Mouse (Mus musculus) limb, embryonic 10.5 days (tissue): ENCODE results near the gene Pih1d2. TPM values are rescaled to one million over a fixed set of nuclear protein-coding genes. Genes with fewer than 3 reads are reported as not detected.
A peak's percentile ranks its signal among the peaks of the same experiment; 100 is the strongest.

Experiments
- DNase-seq: peaks from one replicate; pipeline ENCODE4 v3.0.0-alpha.2; 2017; ENCODE audit warnings: low spot score
- H3K27ac ChIP-seq: fragments of 300-500 bp; sonication (generic); 2 replicates; pipeline ENCODE4 v1.5.1; 2016; ENCODE audit warnings: mild to moderate bottlenecking
- H3K27me3 ChIP-seq: fragments of 300-500 bp; sonication (generic); 2 replicates; pipeline ENCODE4 v1.6.1; 2016; ENCODE audit warnings: low read depth, mild to moderate bottlenecking; ENCODE audit not compliant: poor library complexity, severe bottlenecking
- H3K36me3 ChIP-seq: fragments of 300-500 bp; sonication (generic); 2 replicates; pipeline ENCODE4 v1.6.1; 2016; ENCODE audit warnings: mild to moderate bottlenecking, moderate library complexity
- H3K4me1 ChIP-seq: fragments of 300-500 bp; sonication (generic); 2 replicates; pipeline ENCODE4 v1.6.1; 2016
- H3K4me3 ChIP-seq: fragments of 300-500 bp; sonication (generic); 2 replicates; pipeline ENCODE4 v1.5.1; 2016; ENCODE audit warnings: mild to moderate bottlenecking, moderate library complexity
- H3K9me3 ChIP-seq: fragments of 300-500 bp; sonication (generic); replicated peaks from 2 replicates; pipeline ENCODE4 v1.6.1; 2016; ENCODE audit warnings: mild to moderate bottlenecking
- WGBS: fragments of 180-500 bp; shearing (Covaris S2); methylation state at CpG from one replicate; pipeline ENCODE4 v1.1.7; 2016; 5-methylcytosine and 5-hydroxymethylcytosine counted together
- polyA plus RNA-seq: library from polyadenylated mRNA; unstranded; fragments of >200 nt; fragmentation: Nextera tagmentation; extraction: Ambion mirVana; gene quantifications from 2 replicates; pipeline ENCODE4 v1.2.1, GENCODE M21; 2016

The Pih1d2 gene
- 5.1 and 5.4 TPM in 2 replicates for polyA plus RNA-seq

GRCm38 (mm10) chr9:50616766-50617603, at the start of gene Pih1d2, which contains the start of gene Nkapd1:
Gene Pih1d2 (plus strand): TSS chr9:50617321.
Gene Nkapd1 (minus strand): TSS chr9:50617464.
- Histone ChIP-seq H3K4me3 (peak within 1 kb of the TSS; percentile 89), H3K27ac (peak within 1 kb of the TSS; percentile 93), H3K36me3 (peaks cover 33% of the 10 kb centered on the region), H3K4me1 (peaks cover 8% of the 10 kb centered on the region), H3K27me3 (no peaks in the 10 kb centered on the region), H3K9me3 (no peaks in the 10 kb centered on the region)
- DNase-seq = peak; percentile 90
- under 1% methylated on average over 81 of the region's 81 CpGs for WGBS

- Histone ChIP-seq H3K4me1 (no peaks in the 10 kb centered on the region), H3K4me3 (no peak overlapping the region), H3K27me3 (no peaks in the 10 kb centered on the region), H3K27ac (no peak overlapping the region), H3K9me3 (no peaks in the 10 kb centered on the region), H3K36me3 (no peaks in the 10 kb centered on the region)
- DNase-seq = no peak
- WGBS = 92% methylated on average over 4 of the region's 4 CpGs
These were observed 49.7 kb upstream of the Pih1d2 start for GRCm38 (mm10) chr9:50567372-50567771.

GRCm38 (mm10) chr9:50567881-50568280, 49.2 kb upstream of the Pih1d2 start:
- Histone ChIP-seq H3K9me3 (no peaks in the 10 kb centered on the region), H3K4me3 (no peak overlapping the region), H3K4me1 (no peaks in the 10 kb centered on the region), H3K27me3 (no peaks in the 10 kb centered on the region), H3K36me3 (no peaks in the 10 kb centered on the region), H3K27ac (no peak overlapping the region)
- DNase-seq = no peak
- WGBS = 87% methylated on average over 2 of the region's 2 CpGs

- 81% methylated on average over 10 of the region's 10 CpGs for WGBS
These were observed 47.3 kb upstream of the Pih1d2 start for GRCm38 (mm10) chr9:50569599-50570525.

GRCm38 (mm10) chr9:50580370-50580769, 36.8 kb upstream of the Pih1d2 start:
- Histone ChIP-seq H3K36me3 (no peaks in the 10 kb centered on the region), H3K9me3 (no peaks in the 10 kb centered on the region), H3K4me3 (no peak overlapping the region), H3K27ac (no peak overlapping the region), H3K27me3 (no peaks in the 10 kb centered on the region), H3K4me1 (no peaks in the 10 kb centered on the region)
- WGBS = 31% methylated on average over 4 of the region's 4 CpGs
- peak; percentile 16 for DNase-seq

More at GRCm38 (mm10) chr9:50569599-50570525, 47.3 kb upstream of the Pih1d2 start:
- Histone ChIP-seq H3K4me3 (no peak overlapping the region), H3K4me1 (peaks cover 10% of the 10 kb centered on the region; the same call in 1 of the 2 replicates), H3K36me3 (no peaks in the 10 kb centered on the region), H3K27me3 (no peaks in the 10 kb centered on the region), H3K9me3 (no peaks in the 10 kb centered on the region), H3K27ac (no peak overlapping the region)
- DNase-seq = no peak

GRCm38 (mm10) chr9:50585145-50585818, 31.8 kb upstream of the Pih1d2 start:
- no peaks in the 10 kb centered on the region for H3K4me1 ChIP-seq
- no peaks in the 10 kb centered on the region for H3K36me3 ChIP-seq
- no peaks in the 10 kb centered on the region for H3K27me3 ChIP-seq
- no peak overlapping the region for H3K4me3 ChIP-seq
- WGBS = 82% methylated on average over 6 of the region's 6 CpGs
- H3K27ac ChIP-seq = no peak overlapping the region
- no peaks in the 10 kb centered on the region for H3K9me3 ChIP-seq
- no peak for DNase-seq

- Histone ChIP-seq H3K27me3 (no peaks in the 10 kb centered on the region), H3K36me3 (no peaks in the 10 kb centered on the region), H3K4me1 (no peaks in the 10 kb centered on the region), H3K4me3 (no peak overlapping the region), H3K27ac (no peak overlapping the region), H3K9me3 (no peaks in the 10 kb centered on the region)
- DNase-seq = no peak
- WGBS = 83% methylated on average over 4 of the region's 4 CpGs
These were observed 30.2 kb upstream of the Pih1d2 start for GRCm38 (mm10) chr9:50586955-50587354.

- Histone ChIP-seq H3K36me3 (peaks cover 14% of the 10 kb centered on the region), H3K4me1 (no peaks in the 10 kb centered on the region), H3K27me3 (no peaks in the 10 kb centered on the region), H3K4me3 (no peak overlapping the region), H3K9me3 (no peaks in the 10 kb centered on the region), H3K27ac (no peak overlapping the region)
- no peak for DNase-seq
- 82% methylated on average over 10 of the region's 10 CpGs for WGBS
These were observed 26.1 kb upstream of the Pih1d2 start for GRCm38 (mm10) chr9:50590856-50591518.

GRCm38 (mm10) chr9:50592955-50593354, 24.2 kb upstream of the Pih1d2 start:
- H3K36me3 ChIP-seq = peaks cover 32% of the 10 kb centered on the region
- H3K9me3 ChIP-seq = no peaks in the 10 kb centered on the region
- H3K4me1 ChIP-seq = no peaks in the 10 kb centered on the region
- H3K4me3 ChIP-seq = no peak overlapping the region
- no peaks in the 10 kb centered on the region for H3K27me3 ChIP-seq
- no peak overlapping the region for H3K27ac ChIP-seq
- no peak for DNase-seq
- WGBS = 89% methylated on average over 9 of the region's 9 CpGs

- Histone ChIP-seq H3K27me3 (no peaks in the 10 kb centered on the region), H3K9me3 (no peaks in the 10 kb centered on the region), H3K4me1 (no peaks in the 10 kb centered on the region), H3K27ac (no peak overlapping the region), H3K4me3 (no peak overlapping the region), H3K36me3 (peaks cover 38% of the 10 kb centered on the region)
- DNase-seq = peak; percentile 42
- WGBS = 62% methylated on average over 3 of the region's 3 CpGs
These were observed 23.6 kb upstream of the Pih1d2 start for GRCm38 (mm10) chr9:50593544-50593943.

GRCm38 (mm10) chr9:50594794-50595417, 22.2 kb upstream of the Pih1d2 start:
- H3K4me1 ChIP-seq = no peaks in the 10 kb centered on the region
- no peak overlapping the region for H3K27ac ChIP-seq
- no peak for DNase-seq
- no peaks in the 10 kb centered on the region for H3K27me3 ChIP-seq
- WGBS = 83% methylated on average over 12 of the region's 12 CpGs
- no peaks in the 10 kb centered on the region for H3K9me3 ChIP-seq
- H3K36me3 ChIP-seq = peaks cover 52% of the 10 kb centered on the region
- no peak overlapping the region for H3K4me3 ChIP-seq

GRCm38 (mm10) chr9:50596973-50597372, 20.1 kb upstream of the Pih1d2 start:
- Histone ChIP-seq H3K36me3 (peaks cover 62% of the 10 kb centered on the region), H3K27me3 (no peaks in the 10 kb centered on the region), H3K27ac (no peak overlapping the region), H3K4me3 (no peak overlapping the region), H3K4me1 (peaks cover 2% of the 10 kb centered on the region), H3K9me3 (no peaks in the 10 kb centered on the region)
- WGBS = 95% methylated on average over 8 of the region's 8 CpGs
- DNase-seq = no peak
